Mouse (Mus musculus) thymus, postnatal 25 days (tissue): ENCODE data around the gene Nploc4.
A peak's percentile ranks its signal among the peaks of the same experiment; 100 is the strongest.

Experiments
- DNase-seq: peaks from one replicate; pipeline ENCODE4 v3.0.0; 2022

The Nploc4 gene

DNA sequence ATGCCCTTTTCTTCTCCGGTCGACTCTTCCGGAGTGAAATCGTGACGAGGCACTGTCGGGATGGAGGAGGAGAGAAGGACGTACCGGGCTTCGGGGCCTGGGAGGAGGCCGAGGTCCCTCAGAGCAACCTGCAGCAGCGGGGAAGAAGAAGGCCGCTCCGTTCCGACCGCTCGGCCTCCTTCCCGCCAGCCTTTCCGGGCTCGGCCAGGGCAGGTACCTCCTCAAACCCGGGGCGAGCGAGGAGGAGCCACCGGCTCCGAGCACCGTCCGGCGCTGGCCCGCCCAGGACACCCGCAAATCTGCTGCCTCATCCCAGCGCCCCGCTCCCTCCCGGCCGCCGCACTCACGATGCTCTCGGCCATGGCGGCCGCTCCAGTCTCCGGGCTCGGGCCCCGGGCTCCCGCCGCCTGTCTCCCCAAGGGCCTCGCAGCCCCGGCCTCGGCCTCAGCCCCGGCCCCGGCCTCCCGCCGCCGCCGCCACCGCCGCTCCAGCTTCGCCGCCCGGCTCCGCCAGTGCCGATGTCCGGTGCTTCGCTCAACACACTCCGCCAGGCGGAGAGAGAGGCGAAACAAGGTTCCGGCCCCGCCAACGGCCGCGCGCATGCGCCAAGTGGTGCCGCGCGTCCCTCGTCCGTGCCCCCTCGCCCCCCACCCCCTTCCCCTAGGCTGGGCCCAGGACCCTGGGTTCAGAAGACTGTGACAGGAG, at the start of gene Nploc4:
Nploc4 (minus strand) TSS at position 557 of the 705 bp plus-strand sequence.
- peak; percentile 92 for DNase-seq

DNA sequence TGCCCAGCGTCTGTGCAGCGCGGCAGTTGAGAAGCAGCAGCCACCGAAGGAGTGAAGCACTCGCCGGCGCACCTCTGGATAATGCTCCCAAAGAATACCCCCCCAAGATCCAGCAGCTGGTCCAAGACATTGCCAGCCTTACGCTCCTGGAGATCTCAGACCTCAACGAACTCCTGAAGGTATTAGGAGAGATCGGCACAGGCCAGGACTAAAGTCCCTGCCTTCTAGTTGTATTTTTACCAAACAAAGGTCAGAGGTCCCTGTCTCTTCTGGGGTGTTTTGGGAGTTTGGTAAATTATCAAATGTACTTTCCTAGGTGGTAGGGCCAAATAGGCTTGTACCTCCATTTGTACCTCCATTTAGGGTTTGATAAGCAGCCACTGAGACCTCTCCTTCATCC, 47.7 kb upstream of the Nploc4 start:
- DNase-seq = no peak

DNA sequence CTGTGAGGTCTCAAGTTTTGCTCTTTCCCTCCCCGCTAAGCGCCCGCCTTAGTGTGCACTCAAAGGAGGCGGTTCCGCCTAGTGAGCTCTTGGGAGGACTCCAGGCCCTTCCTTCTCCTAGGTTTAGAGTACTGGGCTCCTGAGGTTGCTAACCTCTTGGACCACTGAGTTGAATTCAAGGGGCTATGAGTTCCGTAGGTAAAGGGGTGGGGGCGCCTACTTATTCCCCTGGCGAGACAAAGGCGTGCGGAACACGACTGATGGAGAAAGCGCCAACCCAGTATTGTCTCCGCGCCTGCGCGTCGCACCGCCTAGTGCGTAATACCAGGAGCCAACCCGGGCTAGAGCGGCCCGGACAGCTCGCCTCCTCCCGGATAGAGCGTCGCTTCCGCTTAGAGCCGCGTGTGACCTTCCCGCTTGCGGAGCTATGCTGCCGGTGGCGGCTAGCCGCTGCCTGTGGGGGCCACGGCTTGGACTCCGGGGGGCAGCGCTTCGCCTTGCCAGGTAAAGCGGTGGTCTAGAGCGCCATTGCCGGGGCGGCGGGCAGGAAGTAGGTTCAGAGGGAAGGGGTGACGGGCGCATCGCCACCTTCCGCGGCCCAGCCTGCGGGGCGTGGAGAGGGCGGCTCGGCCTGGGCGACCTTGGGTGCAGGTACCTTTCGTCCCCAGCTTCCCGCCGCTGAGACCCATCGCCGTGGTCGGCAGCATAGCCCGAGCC, 46.9 kb upstream of the Nploc4 start, which contains the start of gene Mrpl12:
Mrpl12 (plus strand) TSS at position 349 of the 717 bp plus-strand sequence.
- peak; percentile 87 for DNase-seq

DNA sequence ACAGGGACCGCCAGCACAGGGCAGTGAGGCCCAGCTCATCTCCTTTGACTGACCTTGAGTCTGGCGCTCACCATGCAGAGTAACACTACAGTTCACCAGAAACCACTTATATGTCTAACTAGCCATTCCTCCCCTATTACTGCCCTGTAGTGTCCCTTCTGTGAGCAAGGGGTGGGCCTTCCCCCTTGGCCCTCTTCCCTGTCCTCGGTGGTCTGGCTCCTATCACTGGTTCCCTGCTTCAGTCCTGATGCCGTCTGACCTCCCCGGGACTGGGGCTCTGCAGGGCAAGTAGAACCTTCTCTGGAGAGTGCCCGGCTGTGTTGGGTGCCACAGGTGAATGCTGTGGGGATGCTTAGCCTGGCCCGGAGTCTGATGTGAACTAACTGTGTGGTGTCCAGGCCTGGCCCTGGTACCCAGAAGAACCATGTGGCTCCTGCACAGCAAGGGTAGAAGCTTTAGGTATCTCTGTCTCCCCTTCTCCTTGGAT, 46.0 kb upstream of the Nploc4 start:
- DNase-seq = no peak

DNA sequence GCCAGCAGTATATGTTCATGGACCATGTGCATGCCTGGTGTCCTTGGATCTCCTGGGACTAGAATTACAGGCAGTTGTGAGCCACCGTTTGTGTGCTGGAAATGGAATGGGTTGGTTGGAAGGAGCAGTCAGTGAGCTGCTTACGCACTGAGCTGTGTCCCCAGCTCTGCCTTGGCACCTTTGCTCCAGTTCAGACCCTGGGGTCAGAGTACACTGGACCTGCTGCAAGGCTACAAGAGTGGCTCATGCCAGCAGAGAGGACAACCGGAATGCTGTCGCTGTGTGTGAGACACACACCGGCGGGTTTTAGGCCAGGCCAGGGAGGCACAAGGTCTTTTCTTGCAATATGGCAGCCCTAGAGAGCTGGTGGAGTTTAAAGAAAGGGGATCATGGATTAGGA, 34.5 kb upstream of the Nploc4 start:
- DNase-seq = no peak

DNA sequence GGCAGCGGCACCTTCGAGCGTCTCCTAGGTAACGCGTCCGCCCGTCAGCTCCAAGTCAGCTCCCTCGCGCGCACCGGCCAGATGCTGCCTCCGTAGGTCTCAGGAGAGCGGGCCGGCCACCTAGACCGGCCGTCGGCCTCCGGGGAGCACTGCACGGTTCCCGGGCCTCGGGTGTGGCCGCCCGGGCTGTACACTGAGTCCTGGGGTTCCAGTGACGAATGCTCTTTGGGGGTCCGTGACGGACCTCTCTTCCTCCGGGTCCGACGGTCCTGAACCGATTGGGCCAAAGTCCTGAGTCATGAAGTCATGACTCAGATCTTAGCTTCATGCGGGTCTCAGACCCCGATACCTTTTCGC, 30.2 kb upstream of the Nploc4 start:
- DNase-seq = no peak

DNA sequence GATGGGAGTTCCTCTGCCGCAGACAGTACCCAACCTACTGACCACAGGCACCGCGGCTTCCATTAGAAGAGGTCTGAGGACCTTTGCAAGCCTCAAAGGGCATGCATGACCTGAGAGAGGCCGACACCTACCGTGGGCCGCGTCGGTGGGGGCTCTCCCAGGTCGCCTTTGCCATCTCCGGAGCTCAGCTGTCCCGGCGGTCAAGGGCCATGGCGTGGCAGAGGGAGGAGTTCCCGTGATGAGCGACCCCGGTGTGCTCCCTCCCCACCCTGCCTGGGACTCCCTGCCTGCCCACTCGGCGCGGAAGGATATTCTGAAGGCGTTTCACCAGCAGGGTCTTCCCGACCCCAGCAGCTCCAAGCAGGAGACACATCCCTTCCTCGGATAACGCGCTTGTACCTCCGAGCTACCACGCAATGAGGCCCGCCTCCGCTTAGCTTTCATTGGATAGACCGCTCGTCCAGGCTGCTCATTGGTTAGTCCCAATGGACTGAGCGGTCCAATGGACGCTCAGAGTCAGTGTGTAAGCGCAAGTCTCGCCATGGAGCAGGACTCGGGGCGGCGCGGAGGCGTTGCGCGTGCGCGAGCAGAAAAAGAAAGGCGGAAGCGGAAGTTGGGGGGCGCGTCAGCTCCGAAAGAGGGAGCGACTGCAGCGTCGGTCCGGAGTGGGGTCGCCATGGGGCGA, 29.7 kb upstream of the Nploc4 start, which contains the start of gene Arl16:
Arl16 (minus strand) TSS at position 557 of the 685 bp plus-strand sequence.
- peak; percentile 95 for DNase-seq

DNA sequence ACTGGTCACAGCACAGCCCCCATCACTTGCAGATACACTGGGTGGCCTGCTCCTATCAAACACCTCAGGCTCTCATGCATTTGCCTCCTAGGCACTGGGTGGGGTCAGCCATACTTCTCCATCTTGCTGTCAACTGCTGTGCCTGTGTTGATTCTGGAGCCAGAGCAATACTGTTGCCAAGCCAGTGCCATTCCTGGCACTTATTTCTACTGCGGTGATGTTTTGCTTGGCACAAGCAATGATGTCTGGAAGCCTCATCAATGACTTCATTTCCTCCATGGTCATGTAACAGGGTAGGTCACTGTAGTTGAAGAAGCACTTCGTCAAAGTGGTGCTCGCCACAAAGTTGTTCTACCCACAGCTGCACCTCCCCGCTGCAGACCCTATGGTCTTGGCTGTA, 28.0 kb upstream of the Nploc4 start:
- DNase-seq = no peak

DNA sequence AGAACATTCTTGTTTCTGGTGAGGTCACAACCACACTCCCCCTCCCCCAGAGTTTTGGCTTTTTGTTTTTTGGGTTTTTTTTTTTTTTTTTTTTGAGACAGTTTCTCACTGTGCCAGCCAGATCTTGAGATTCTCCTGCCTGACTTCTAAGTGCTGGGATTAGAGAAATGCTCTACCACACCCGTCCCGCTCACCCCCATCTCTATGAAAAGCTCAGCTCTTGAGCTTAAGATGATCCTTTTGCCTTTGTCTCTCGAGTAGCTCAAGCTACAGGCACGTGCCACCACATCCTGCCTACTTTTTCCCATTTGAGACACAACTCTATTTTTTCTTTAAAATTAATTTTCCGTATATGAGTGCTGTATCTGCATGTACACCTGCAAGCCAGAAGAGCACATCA, 26.9 kb upstream of the Nploc4 start:
- DNase-seq = no peak

DNA sequence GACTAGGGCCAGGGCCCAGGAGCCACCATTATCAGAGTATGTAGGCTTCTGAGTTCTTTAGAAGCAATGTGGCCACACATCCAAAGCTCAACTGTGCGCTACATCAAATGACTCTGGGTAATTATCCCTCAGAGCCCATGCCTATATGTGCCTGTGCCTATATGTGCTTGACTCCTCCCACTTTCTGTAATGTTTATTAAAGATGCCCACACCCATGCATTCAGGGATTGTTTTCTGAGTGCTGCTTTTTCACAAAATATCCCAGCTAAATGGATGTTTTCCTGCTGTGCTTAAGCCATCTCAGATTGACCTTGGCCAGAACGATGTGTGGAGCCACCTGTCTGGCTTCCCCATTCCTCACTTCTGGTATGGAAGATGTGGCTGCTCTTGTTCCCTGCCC, 26.0 kb upstream of the Nploc4 start:
- no peak for DNase-seq

DNA sequence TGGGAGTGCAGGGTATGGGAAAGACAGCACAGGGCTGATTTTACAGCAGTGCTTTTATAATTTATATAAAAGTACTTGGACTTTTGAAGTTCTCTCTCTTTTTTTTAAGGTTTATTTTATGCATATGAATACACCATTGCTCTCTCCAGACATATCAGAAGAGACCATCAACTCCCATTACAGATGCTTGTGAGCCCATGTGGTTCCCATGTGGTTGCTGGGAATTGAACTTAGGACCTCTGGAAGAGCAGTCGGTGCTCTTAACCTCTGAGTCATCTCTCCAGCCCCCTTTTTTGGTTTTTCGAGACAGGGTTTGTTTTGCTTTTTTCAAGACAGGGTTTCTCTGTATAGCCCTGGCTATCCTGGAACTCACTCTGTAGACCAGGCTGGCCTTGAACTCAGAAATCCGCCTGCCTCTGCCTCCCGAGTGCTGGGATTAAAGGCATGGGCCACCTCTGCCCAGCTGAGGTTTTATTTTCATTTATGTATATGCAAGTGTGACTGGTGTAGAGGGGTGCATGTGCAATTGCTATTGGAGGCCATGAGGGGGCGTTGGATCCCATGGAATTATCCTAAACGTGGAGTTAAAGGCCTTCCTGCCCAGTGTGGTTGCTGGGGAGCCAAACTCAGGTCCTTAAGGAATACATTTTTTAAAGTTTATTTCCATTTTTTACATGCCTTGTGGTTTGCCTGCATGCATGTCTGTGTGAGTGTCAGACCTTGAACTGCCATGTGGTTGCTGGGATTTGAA, 21.5 kb upstream of the Nploc4 start:
- DNase-seq = no peak

DNA sequence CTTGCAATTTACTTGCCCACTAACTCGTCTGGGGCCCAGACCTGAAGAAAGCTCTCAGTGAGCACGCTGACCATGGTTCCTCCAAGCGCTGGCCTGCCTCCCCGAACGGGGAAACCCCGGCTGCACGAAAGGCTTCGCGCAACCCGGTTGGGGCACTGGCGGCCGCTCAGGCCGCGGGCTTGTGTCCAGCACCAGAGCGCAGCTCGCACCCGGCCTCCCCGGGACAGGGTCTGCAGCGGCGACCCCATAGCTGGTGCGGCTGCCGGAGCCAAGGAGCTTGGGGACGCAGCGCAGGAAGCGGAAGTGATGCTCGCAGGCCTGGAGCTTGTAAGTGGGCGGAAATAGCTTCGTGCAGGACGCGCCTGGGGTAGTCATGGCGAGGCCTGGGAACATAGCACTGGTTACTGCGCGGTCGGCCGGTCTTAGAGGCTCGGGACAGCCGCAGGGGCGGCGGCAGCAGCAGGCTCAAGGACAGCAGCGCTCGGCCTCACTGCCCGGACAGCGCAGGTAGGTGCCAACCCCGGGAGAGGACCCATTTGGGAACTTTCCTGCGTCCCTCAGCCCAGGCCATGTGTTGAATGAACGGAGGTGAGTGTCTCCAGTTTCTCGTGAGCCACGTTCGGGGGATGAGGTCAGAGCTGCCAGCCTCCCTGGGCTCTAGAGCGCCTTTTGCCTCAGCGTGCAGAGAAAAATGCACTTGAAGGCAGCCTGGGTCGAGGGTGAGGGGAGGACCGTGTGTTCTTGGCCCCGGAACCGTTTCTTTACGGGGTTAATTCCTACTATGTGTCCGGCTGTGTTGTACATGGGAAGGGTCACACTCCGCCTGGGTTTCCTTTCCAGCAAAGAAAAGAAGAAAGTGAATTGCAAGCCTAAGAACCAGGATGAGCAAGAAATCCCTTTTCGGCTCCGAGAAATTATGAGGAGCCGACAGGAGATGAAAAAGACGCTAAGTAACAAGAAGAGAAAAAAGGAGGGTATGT, 20.6 kb upstream of the Nploc4 start, which contains the start of the genes Oxld1 and Ccdc137:
Oxld1 (minus strand) TSS at position 297 of the 980 bp plus-strand sequence.
Ccdc137 (plus strand) TSS at position 344 of the 980 bp plus-strand sequence.
- DNase-seq = peak; percentile 73

DNA sequence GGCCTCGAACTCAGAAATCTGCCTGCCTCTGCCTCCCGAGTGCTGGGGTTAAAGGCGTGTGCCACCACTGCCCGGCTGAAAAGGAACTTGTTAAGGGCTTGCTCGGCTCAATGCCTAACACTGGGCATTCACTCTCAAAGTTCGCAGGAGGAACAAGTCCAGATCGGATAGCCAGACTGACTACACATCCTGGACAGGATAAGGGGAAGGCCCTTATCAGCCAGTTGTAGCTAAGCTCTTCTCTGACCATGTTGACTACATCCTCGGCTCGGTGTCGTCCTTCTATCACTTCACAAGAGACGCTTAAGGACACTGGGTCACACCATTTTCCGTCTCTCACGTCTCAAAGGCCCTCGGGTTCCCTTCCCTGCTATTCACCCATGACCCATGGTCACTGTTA, 19.9 kb upstream of the Nploc4 start:
- no peak for DNase-seq

DNA sequence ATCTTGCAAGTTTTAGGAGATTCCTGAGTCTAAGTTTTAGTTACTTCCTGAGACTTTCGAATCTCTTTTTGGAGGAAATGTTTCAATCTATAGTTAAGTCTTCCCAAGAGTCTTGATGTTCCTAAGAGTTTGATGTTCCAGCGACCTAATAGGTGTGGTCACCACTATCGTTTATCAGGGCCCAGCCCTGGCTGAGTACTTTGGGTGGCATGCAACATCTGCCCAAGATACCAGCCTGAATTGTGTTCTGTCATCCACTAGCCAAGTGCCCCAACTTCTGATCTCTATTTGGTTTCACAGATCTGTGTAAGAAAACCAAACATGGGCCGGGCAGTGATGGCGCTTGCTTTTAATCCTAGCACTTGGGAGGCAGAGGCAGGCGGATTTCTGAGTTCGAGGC, 17.9 kb upstream of the Nploc4 start:
- DNase-seq = no peak

DNA sequence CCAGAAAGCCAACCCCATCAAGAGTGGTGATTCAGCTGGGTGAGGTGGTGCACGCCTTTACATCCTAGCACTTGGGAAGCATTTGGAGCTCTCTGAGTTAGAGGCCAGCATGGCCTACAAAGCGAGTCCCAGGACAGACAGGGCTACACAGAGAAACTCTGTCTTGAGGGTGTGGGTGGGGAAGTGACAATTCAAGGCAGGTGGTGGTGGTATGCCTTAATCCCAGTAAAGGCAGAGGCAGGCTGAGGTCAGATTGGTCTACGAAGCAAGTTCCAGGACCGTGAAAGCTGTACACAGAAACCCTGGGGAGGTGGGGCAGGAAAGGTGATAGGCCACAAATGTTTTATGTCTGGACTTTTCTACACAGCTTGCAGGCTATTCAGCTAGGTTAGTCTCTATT, 17.5 kb upstream of the Nploc4 start:
- no peak for DNase-seq

DNA sequence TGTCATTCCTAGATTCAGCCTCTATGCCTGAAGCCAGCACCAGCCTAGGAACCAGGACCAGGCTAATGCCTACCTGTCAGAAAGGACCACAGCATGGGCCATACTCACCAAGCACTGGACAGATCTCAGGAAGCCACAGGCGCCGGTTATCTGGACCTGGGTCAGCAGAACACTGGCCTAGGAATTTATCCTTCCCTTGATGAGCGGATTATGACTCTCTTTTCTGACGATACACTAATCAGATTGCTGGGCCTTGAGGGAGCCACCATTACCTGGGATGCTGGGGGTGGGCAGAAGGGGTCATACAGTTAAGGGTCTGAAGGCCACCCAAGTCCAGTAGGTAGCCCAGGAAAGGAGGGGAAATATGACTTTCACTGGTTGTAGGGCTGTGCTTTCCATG, 15.8 kb upstream of the Nploc4 start, which contains the start of gene Pde6g:
Pde6g (minus strand) TSS at position 195 of the 400 bp plus-strand sequence.
- DNase-seq = no peak

DNA sequence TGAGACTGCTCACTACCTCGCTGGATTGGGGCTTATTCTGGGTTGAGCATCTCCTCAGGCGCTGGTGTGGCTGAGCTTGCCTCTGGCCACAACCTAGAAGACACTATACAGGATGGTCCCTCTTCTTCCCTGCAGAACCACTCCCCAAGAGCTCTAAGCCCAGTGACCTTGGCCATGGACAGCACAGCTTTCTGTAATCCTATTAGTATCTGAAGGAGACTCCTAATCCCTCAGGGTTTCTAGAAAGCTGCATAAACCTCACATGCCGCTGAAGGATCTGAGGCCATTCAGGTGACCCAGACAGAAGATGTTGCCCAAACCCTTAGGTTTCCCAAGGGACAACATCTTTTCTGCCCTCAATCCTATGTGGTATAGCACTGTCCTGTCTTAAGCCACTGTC, 14.7 kb upstream of the Nploc4 start:
- no peak for DNase-seq

DNA sequence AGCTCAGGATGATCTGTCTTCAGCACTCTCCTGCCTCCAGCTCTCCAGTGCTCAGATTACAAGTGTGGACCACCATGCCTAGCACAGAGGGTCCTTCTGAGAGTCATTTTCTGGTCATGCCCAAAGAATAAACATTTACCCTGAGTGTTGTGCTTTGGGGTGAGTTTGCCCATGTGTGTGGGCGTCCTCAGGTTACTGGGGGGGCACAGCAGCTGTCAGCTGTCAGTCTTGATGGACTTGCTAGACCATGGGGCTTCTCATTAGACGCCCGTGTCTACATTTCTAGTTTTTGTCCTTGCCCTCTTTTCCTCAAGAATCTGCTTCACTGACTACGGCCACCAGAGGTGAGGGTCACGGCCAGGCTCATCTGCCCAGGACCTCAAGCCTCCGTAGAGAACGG, 9.7 kb upstream of the Nploc4 start:
- DNase-seq = no peak

DNA sequence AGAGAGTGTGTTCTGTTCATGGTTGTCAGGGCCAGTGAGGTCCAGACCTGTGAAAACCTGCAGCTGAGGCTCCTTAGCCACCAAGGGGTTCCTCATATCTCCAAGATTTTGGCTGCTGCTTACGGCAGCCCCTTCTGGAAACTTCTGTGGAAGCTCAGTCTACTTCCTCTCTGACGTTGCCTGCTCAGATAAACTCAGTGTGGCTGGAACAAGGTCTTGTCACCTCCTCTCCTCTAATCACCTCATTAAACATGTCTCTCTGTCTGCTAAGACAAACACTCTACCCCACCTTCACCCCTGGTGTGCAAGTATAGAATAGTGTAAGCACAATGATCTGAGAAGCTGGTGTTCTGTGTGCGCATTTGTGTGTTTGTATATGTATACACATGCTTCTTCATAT, 8.0 kb upstream of the Nploc4 start:
- no peak for DNase-seq

DNA sequence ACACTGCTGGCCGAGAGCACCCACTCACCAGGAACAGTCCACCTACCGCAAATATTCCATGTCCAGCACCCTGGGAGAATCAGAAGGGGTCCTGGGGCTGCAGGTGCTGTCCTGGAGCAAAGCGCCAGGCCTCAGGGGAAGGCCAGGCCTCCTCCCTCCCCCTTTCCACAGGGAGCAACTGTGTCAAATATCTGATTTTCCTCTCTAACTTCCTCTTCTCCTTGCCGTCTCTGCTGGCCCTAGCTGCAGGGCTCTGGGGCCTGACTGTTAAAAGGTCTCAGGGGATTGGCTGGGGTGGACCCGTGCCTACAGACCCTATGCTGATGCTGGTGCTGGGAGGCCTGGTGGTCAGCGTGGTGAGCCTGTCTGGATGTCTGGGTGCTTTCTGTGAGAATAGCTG, 6.6 kb upstream of the Nploc4 start:
- DNase-seq = no peak

DNA sequence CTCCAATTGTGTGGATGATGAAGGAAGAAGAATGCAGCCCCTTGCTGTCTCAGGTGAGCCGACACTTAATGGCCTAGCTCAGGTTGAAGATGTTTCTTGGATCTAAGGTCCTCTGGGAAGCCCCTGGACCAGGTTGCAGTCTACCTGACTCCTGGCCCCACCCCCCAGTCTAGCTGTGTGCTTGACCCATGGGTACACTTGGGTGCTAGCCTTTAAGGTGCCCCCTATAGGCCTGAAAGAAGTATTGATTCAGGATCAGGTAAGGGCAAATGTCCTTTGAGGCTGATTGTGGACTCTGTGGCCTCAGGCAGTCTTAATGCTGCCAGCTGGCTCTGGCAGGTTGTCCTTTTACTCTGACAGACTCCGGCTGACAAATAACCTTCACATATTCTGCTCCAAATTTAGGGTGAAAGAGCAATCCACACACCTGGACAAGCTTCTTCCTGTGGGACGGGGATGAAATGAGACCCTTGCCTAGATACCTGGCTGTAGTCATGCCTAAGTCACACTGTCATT, 5.3 kb upstream of the Nploc4 start:
- no peak for DNase-seq
